Mouse (Mus musculus) central nervous system, embryonic 11.5 days (tissue): ENCODE measurements around the gene Kcna1. TPM values are rescaled to one million over a fixed set of nuclear protein-coding genes. Genes with fewer than 3 reads are reported as not detected.

Experiments used
- polyA plus RNA-seq: library from polyadenylated mRNA; depleted of rRNA; stranded (reverse); fragments of >200 nt; gene quantifications from 2 replicates; pipeline ENCODE4 v1.2.3, GENCODE M21; 2012; rRNA removed

Gene Kcna1
- polyA plus RNA-seq: 0.48 and 0.66 TPM in 2 replicates

DNA sequence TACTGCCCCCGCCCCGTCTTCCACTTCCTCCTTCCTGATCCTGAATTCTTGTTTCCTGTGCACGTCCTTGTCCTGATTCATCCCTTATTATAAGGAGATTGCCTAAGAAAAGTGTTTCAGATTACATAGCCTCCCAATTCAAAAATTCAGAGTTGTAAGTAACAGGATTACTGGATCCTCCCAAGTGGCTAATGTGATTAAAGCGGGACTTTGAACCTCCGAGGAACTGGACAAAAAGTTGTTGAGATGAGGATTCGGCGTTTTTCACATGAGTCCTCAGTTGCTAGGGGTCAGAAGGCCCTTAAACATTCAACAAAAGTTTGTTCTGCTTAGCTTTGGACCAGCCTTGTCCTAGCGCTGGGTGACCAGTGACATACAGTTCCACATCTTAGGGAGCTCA, at the start of gene Kcna1:
Gene Kcna1, minus strand, starts transcription at position 4 of the 400 bp plus-strand sequence.

Other genes with a start within 250 kb of the Kcna1 start
- 1.4 and 2.2 TPM in 2 replicates for gene Kcna5, start 111.0 kb downstream of the Kcna1 start, polyA plus RNA-seq
- gene Kcna6, start 94.3 kb upstream of the Kcna1 start, polyA plus RNA-seq: 4.2 and 5.4 TPM in 2 replicates
- gene Ndufa9, start 202.8 kb upstream of the Kcna1 start, polyA plus RNA-seq: 98.2 and 119 TPM in 2 replicates
- 0.12 and 0.13 TPM in 2 replicates for gene Akap3, start 206.7 kb upstream of the Kcna1 start, polyA plus RNA-seq